Mouse (Mus musculus) heart, adult 2 months (tissue): ENCODE data around the gene Lpcat3. TPM values are rescaled to one million over a fixed set of nuclear protein-coding genes. Genes with fewer than 3 reads are reported as not detected.
A peak's percentile ranks its signal among the peaks of the same experiment; 100 is the strongest.

Experiments
- DNase-seq, 2 experiments: peaks; one replicate each; pipeline ENCODE4 v3.0.0; 2021
- H3K27ac ChIP-seq: fragments of 200-600 bp; 2 replicates; pipeline ENCODE4 v1.8.1; 2022
- H3K27me3 ChIP-seq: fragments of 200-500 bp; 2 replicates; pipeline ENCODE4 v1.6.1; 2012; ENCODE audit warnings: mild to moderate bottlenecking, low read length, inconsistent platforms, mixed read lengths; ENCODE audit not compliant: control insufficient read depth, insufficient read depth
- H3K36me3 ChIP-seq: fragments of 200-500 bp; 2 replicates; pipeline ENCODE4 v1.6.1; 2012; ENCODE audit warnings: low read length, inconsistent platforms; ENCODE audit not compliant: control insufficient read depth, insufficient read depth
- H3K4me1 ChIP-seq: fragments of 200-500 bp; 2 replicates; pipeline ENCODE4 v1.6.1; 2011; ENCODE audit warnings: low read length; ENCODE audit not compliant: control insufficient read depth, insufficient read depth
- H3K4me3 ChIP-seq: fragments of 200-600 bp; 2 replicates; pipeline ENCODE4 v1.8.1; 2022
- H3K79me2 ChIP-seq: fragments of 200-500 bp; replicated peaks from 2 replicates; pipeline ENCODE4 v1.6.1; 2012; ENCODE audit warnings: mild to moderate bottlenecking, inconsistent platforms, low read length, moderate library complexity, mixed read lengths; ENCODE audit not compliant: control insufficient read depth, insufficient read depth
- H3K9ac ChIP-seq: fragments of 200-500 bp; 2 replicates; pipeline ENCODE4 v1.6.1; 2012; ENCODE audit warnings: low read depth, mild to moderate bottlenecking, control low read depth, inconsistent platforms, low read length, mixed read lengths
- CTCF ChIP-seq: fragments of 200-600 bp; IDR thresholded peaks from 2 replicates; pipeline ENCODE4 v1.8.1; 2022; ENCODE audit warnings: antibody characterized with exemption, mild to moderate bottlenecking, moderate library complexity
- EP300 ChIP-seq: fragments of 200-500 bp; IDR thresholded peaks from 2 replicates; pipeline ENCODE4 v1.6.1; 2011; ENCODE audit warnings: low read depth, low read length, control low read depth; ENCODE audit not compliant: insufficient read depth
- POLR2A ChIP-seq: fragments of 200-500 bp; IDR thresholded peaks from 2 replicates; pipeline ENCODE4 v1.6.1; 2011; ENCODE audit warnings: mild to moderate bottlenecking, low read depth, low read length, control low read depth; ENCODE audit not compliant: insufficient read depth
- WGBS: fragments of 180-500 bp; shearing (Covaris S2); methylation state at CpG from one replicate; pipeline ENCODE4 v1.1.7; 2018; 5-methylcytosine and 5-hydroxymethylcytosine counted together
- intact Hi-C: fragments of 180-260 bp; cut with DNase I; formaldehyde crosslinking; loops from one replicate; pipeline ENCODE4 v1.15.1; 2025
- polyA plus RNA-seq: library from polyadenylated mRNA; depleted of rRNA; stranded (reverse); fragments of >200 nt; gene quantifications from 2 replicates; pipeline ENCODE4 v1.2.3, GENCODE M21; 2012
- total RNA-seq, 2 experiments: library from RNA; stranded (reverse); gene quantifications; 2 replicates each; pipeline ENCODE4 v1.2.3; 2021

Lpcat3 gene
- total and polyA plus RNA-seq, 3 experiments = 34.9 to 73.4 (median 40.5) TPM

DNA sequence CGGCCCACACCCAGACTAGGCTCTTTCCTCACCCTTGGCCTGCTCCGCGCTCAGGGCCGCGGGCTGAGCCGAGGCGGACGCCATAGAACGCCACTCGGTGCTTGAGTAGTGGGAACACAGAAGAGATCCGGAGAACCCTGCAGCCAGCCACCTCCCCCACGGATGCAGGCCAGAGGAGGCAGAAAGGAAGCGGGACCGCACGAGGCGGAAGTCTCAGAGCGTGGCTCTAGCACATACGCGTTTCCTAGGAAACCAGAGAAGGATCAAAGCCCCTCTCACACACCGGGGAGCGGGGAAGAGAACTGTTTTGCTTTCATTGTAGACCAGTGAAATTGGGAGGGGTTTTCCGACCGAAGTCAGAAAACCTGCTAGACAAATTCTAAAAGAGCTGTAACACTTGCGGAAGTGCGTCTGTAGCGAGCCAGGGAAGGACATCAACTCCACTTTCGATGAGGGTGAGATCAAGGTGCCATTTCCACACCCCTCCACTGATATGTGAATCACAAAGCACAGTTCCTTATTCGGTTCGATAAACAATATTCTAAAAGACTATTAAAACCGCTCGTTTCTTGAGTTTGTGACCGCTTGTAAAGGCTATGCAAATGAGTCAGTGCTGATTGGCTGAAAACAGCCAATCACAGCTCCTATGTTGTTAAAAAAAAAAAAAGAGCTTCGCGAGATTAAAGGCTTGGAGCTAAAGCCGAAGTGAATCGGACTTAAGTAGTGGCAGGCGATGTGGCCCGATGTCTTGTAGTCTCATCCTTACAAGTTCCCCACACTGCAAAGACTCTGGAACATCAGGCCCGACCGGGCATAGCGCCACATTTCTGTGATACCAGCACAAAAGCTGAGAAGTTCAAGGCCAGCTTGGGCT, 78.3 kb downstream of the Lpcat3 start, which contains the start of gene Grcc10:
Gene Grcc10, minus strand, starts transcription at position 487 of the 874 bp plus-strand sequence.
- H3K4me3 ChIP-seq = peak within 1 kb of the TSS; percentile 66
- no peaks in the 10 kb centered on the region for H3K79me2 ChIP-seq
- H3K36me3 ChIP-seq = peaks cover 2% of the 10 kb centered on the region; the same call in 1 of the 2 replicates
- under 1% methylated on average over 41 of the region's 41 CpGs for WGBS
- peak within 1 kb of the TSS; percentile 84 for H3K9ac ChIP-seq
- peaks cover 5% of the 10 kb centered on the region for H3K4me1 ChIP-seq
- TF ChIP-seq EP300 (peak; percentile 78), POLR2A (peak; percentile 97), CTCF (no peak)
- no peaks in the 10 kb centered on the region for H3K27me3 ChIP-seq
- DNase-seq = peak; percentile 88 to 92
- intact Hi-C loops = loop anchor here (1.0 to 5.0 kb wide), 7 partner anchors 15 to 171 kb away; partner anchors contain the start of genes Atn1, C1rb, Emg1 and Gm45234
- H3K27ac ChIP-seq = peak within 1 kb of the TSS; percentile 100

DNA sequence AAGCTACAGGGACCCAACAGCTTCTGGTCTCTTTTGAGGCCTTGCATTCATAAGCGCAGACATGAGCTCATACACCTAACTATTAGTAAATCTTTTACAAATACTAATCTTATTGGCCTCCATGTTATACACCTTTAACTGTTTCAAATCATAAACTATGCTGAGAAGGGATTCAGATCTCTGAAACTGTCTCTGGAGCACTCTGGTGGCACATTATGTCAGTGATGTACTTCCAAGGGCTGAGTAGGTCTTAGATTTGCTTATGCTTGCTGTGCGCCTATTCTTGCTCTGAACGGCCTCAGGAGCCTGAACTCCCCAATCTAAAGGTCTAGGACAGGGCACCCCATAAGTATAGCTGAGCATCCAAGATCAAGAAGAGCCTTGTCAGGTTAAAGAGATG, 79.0 kb downstream of the Lpcat3 start:
- Histone ChIP-seq H3K9ac (peak overlapping the region; percentile 71), H3K4me3 (peak overlapping the region; percentile 66; the same call in 1 of the 2 replicates), H3K36me3 (peaks cover 2% of the 10 kb centered on the region; the same call in 1 of the 2 replicates), H3K4me1 (peaks cover 5% of the 10 kb centered on the region), H3K27me3 (no peaks in the 10 kb centered on the region), H3K27ac (peak overlapping the region; percentile 100), H3K79me2 (no peaks in the 10 kb centered on the region)
- DNase-seq = no peak
- TF ChIP-seq EP300 (no peak), CTCF (no peak), POLR2A (no peak)
- intact Hi-C loops = loop anchor here (1.0 to 5.0 kb wide), 3 partner anchors 14 to 79 kb away; partner anchors contain the start of genes Atn1, Gm45234, Lpcat3 and Spsb2
- 73% methylated on average over 3 of the region's 3 CpGs for WGBS

DNA sequence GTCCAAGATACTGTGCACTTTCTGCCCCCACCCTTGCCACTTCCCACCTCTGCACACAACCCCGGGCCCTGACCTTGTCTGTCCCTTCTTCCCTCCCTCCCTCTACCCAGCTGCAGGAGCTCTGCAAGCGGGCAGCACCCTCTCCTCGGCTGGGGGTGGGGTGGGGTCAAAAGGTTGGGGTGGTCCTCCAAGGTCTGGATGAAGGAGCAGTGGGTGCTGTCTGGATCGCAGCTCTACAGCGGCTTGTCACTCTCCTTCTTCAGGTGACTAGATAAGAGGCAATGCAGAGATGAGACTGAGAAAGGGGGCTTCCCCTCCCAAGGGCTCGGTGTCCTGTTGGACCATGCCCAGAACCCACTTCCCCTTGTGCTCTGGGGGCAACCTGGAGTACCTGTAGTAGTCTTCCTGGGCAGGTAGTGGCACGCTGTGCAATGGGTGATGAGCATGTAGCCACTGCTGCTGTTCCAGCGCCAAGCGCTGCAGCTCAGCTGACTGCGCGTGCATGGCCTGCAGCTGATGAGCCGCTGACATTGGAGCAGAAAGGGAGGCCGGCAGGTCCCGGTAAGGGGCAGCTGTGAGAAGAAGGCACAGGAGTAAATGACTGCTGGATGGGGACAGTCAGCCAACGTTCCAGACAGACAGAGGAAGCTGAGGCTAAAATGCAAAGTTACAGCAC, 80.2 kb downstream of the Lpcat3 start:
- H3K27me3 ChIP-seq = no peaks in the 10 kb centered on the region
- no peak overlapping the region for H3K4me3 ChIP-seq
- TF ChIP-seq EP300 (no peak), CTCF (no peak), POLR2A (no peak)
- no peak for DNase-seq
- no peak overlapping the region for H3K9ac ChIP-seq
- 88% methylated on average over 15 of the region's 15 CpGs for WGBS
- peaks cover 5% of the 10 kb centered on the region for H3K4me1 ChIP-seq
- H3K79me2 ChIP-seq = no peaks in the 10 kb centered on the region
- intact Hi-C loops = loop anchor here (5.0 kb wide), 1 partner anchor 64 kb away; the partner anchor contains the start of gene Spsb2
- peaks cover 2% of the 10 kb centered on the region; the same call in 1 of the 2 replicates for H3K36me3 ChIP-seq
- no peak overlapping the region for H3K27ac ChIP-seq

DNA sequence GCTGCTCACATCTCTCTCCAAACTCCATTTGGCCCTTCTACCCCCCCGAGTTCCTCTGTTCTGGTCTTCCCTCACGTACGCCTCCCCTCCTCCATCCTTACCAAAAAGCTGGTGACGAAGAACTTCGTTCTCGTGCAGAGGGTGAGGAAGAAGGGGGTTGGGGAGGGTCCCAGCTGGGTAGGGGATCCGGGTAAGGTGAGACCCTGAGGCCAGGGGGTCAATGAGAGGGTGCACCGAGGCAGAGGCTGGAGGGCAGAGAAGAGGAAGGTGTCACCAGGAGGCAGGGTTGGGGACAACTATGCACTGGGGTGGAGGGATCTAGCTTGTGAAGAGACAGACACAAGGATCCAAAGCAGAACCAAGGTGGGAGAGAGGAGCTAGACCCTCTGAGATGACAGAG, 80.8 kb downstream of the Lpcat3 start:
- H3K36me3 ChIP-seq = peaks cover 2% of the 10 kb centered on the region; the same call in 1 of the 2 replicates
- TF ChIP-seq POLR2A (no peak), CTCF (no peak), EP300 (no peak)
- peaks cover 5% of the 10 kb centered on the region for H3K4me1 ChIP-seq
- H3K79me2 ChIP-seq = no peaks in the 10 kb centered on the region
- intact Hi-C loops = loop anchor here (5.0 kb wide), 1 partner anchor 64 kb away; the partner anchor contains the start of gene Spsb2
- H3K27me3 ChIP-seq = no peaks in the 10 kb centered on the region
- no peak overlapping the region for H3K9ac ChIP-seq
- no peak for DNase-seq
- H3K4me3 ChIP-seq = no peak overlapping the region
- H3K27ac ChIP-seq = no peak overlapping the region
- WGBS = 88% methylated on average over 8 of the region's 8 CpGs

DNA sequence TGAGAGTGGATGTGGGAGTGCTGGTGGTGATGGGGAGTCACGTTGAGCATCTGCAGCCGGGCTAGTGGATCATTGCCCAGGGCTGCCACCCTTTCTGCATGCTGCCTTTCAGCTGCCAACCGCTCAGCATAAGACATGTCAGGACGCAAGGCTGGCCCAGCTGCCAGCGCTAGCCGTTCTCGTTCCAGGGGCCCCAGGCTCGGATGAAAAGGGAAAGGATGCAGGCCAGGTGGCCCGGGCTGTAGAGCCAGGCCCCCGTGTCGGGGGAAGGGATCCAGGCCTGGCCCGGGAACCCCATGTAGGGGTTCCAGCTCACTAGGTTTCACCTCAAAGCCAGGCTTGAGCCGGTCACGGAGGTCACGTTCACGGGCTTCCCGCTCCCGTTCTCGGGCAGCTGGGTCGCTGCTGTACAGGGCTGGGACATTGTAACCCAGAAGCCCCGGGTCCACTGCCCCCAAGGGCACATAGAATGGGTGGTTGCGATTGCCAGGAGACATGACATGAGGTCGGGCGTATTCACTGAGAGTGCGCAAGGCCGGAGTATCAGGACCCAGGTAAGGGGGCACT, 82.0 kb downstream of the Lpcat3 start:
- no peak for DNase-seq
- Histone ChIP-seq H3K4me3 (peak overlapping the region; percentile 68), H3K27me3 (no peaks in the 10 kb centered on the region), H3K4me1 (peaks cover 4% of the 10 kb centered on the region), H3K79me2 (no peaks in the 10 kb centered on the region), H3K27ac (peak overlapping the region; percentile 96), H3K36me3 (peaks cover under 1% of the 10 kb centered on the region; the same call in 1 of the 2 replicates), H3K9ac (peak overlapping the region; percentile 59)
- intact Hi-C loops = loop anchor here (1.0 to 5.0 kb wide), 2 partner anchors 11 to 62 kb away; partner anchors contain the start of genes Atn1, Gm45234 and Spsb2
- TF ChIP-seq POLR2A = no peak
- no peak for TF ChIP-seq EP300
- no peak for TF ChIP-seq CTCF
- WGBS = 66% methylated on average over 26 of the region's 26 CpGs
